In the genomic region with DNA sequence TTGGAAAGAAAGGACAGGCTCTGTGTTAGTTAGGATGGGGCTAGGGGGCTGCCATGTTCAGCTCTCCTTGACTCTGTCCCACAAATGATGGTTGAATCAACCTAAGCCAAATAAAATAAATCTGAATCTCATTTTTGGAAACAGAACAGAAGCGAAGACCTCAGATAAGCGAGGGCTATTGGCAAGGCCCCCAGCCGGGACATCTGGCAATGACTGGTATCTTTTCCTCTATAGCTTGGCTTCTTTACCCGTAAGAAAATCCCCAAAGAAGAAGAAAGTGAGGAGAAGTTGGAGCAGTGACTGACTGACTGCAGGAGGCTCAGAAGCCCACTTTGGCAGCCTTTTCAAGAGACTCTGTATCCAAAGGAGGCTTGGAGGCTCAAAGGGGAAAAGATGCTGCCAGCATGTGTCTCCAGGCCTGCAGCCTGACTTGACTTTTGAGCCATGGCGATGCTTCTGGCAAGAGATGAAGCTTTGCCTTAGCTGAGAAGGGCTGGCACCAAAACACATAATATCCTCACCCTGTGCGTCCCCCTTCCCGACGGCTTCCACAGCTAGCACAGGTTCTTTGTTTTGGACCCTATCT, we compare ENCODE assay signal across 10 mouse cellular contexts. TPM values are rescaled to one million over a fixed set of nuclear protein-coding genes. Genes with fewer than 3 reads are reported as not detected.
DNase-seq lines count a peak whose midpoint lies in the region; ATAC-seq and TF ChIP-seq lines count a peak whose summit lies in the region.
"Had no signal": no experiment of that assay in that cellular context is flagged by ENCODE, and none has a peak within 500 bp of the region (broad histone marks: within the 10 kb centered on the region; RNA-seq: fewer than 3 reads in every experiment).

No protein-coding gene starts in this region.

- H3K27ac ChIP-seq in heart, embryonic 16.5 days (ENCODE audit: low read length): no peak overlapping the region
- peak overlapping the region; percentile 79 for H3K27ac ChIP-seq in forebrain, postnatal 0 days (ENCODE audit: low read depth, low read length)
- peak overlapping the region; percentile 59 for H3K27ac ChIP-seq in midbrain, postnatal 0 days (ENCODE audit: low read depth, low read length)

- 49% methylated on average over 8 of the region's 8 CpGs for WGBS in heart, embryonic 16.5 days
- WGBS in forebrain, postnatal 0 days: 36% methylated on average over 8 of the region's 8 CpGs
- WGBS in midbrain, postnatal 0 days: 43% methylated on average over 8 of the region's 8 CpGs

- no peaks in the 10 kb centered on the region for H3K36me3 ChIP-seq in heart, embryonic 16.5 days (ENCODE audit: control insufficient read depth, insufficient read depth)
- H3K36me3 ChIP-seq in forebrain, postnatal 0 days (ENCODE audit: insufficient read depth): no peaks in the 10 kb centered on the region
- H3K36me3 ChIP-seq in midbrain, postnatal 0 days (ENCODE audit: insufficient read depth, low read length): no peaks in the 10 kb centered on the region; the same call in 1 of the 2 replicates

- no peak overlapping the region; the same call in 1 of the 2 replicates for H3K4me3 ChIP-seq in heart, embryonic 16.5 days (ENCODE audit: low read length)
- H3K4me3 ChIP-seq in forebrain, postnatal 0 days (ENCODE audit: low read depth, low read length): peak overlapping the region; percentile 43
- peak overlapping the region; percentile 27; the same call in 1 of the 2 replicates for H3K4me3 ChIP-seq in midbrain, postnatal 0 days (ENCODE audit: low read depth, low read length)

- TF ChIP-seq CTCF in forebrain, postnatal 0 days (IDR thresholded peaks at IDR 0.05; ENCODE audit: low read depth): no peak
- no peak for TF ChIP-seq CTCF in midbrain, postnatal 0 days (IDR thresholded peaks at IDR 0.05)

- H3K4me2 ChIP-seq in heart, embryonic 16.5 days (ENCODE audit: low read depth, low read length): peak overlapping the region; percentile 75
- peak overlapping the region; percentile 64 for H3K4me2 ChIP-seq in forebrain, postnatal 0 days (ENCODE audit: low read depth)
- peak overlapping the region; percentile 53 for H3K4me2 ChIP-seq in midbrain, postnatal 0 days (ENCODE audit: low read depth, low read length, poor library complexity, severe bottlenecking)

- DNase-seq in heart, postnatal 14 days: no peak
- DNase-seq in cerebellum, postnatal 14 days: peak; percentile 43 to 53
- DNase-seq in forebrain, postnatal 0 days: peak; percentile 63
- DNase-seq in midbrain, postnatal 0 days (ENCODE audit: low spot score): peak; percentile 32
- no peak for DNase-seq in thymus, postnatal 4 days
- DNase-seq in spleen, postnatal 10 days (ENCODE audit: low spot score in 2 of 2): no peak

- no peaks in the 10 kb centered on the region for H3K9me3 ChIP-seq in heart, embryonic 16.5 days (replicated peaks; ENCODE audit: control insufficient read depth, low read length)
- H3K9me3 ChIP-seq in forebrain, postnatal 0 days (ENCODE audit: low read length): no peaks in the 10 kb centered on the region
- no peaks in the 10 kb centered on the region for H3K9me3 ChIP-seq in midbrain, postnatal 0 days (ENCODE audit: low read length)
- H3K9me3 ChIP-seq: megakaryocyte, embryonic 14.5 days had no signal

- H3K27me3 ChIP-seq in heart, embryonic 16.5 days (ENCODE audit: control insufficient read depth, insufficient read depth, low read length): no peaks in the 10 kb centered on the region
- H3K27me3 ChIP-seq in forebrain, postnatal 0 days (ENCODE audit: insufficient read depth, low read length): no peaks in the 10 kb centered on the region
- H3K27me3 ChIP-seq in midbrain, postnatal 0 days (ENCODE audit: insufficient read depth, low read length): no peaks in the 10 kb centered on the region
- H3K27me3 ChIP-seq: Patski had no signal

- ATAC-seq in heart, embryonic 16.5 days (replicated peaks; ENCODE audit: extremely low read depth, insufficient read depth, low FRiP score): 0 out of 2 replicates have a peak, but pooled peaks have one; percentile 10
- ATAC-seq in forebrain, postnatal 0 days: peak; percentile 34
- no peak for ATAC-seq in midbrain, postnatal 0 days (ENCODE audit: low FRiP score)
- no peak for ATAC-seq in monocyte, adult 5-6 weeks (replicated peaks; ENCODE audit: insufficient number of reproducible peaks, low FRiP score, low TSS enrichment, poor library complexity, severe bottlenecking)

- intact Hi-C loops in heart, postnatal 14 days (cut with DNase I): no loop called here

- H3K4me1 ChIP-seq in heart, embryonic 16.5 days (ENCODE audit: control insufficient read depth, insufficient read depth, low read length): peaks cover 9% of the 10 kb centered on the region
- peaks cover 5% of the 10 kb centered on the region; the same call in 1 of the 2 replicates for H3K4me1 ChIP-seq in forebrain, postnatal 0 days (ENCODE audit: insufficient read depth)
- peaks cover 5% of the 10 kb centered on the region; the same call in 1 of the 2 replicates for H3K4me1 ChIP-seq in midbrain, postnatal 0 days (ENCODE audit: insufficient read depth, low read length)

- H3K9ac ChIP-seq in heart, embryonic 16.5 days (ENCODE audit: low read length): no peak overlapping the region
- H3K9ac ChIP-seq in forebrain, postnatal 0 days: peak overlapping the region; percentile 55; the same call in 1 of the 2 replicates
- H3K9ac ChIP-seq in midbrain, postnatal 0 days (replicated peaks; ENCODE audit: low read length, poor library complexity, severe bottlenecking): peak overlapping the region; percentile 0; the same call in 1 of the 2 replicates

RNA-seq across cellular contexts. Expression of a gene that starts 7.1 kb away (rescaled TPM):
- polyA plus RNA-seq in heart, embryonic 16.5 days (2015; fragmentation: Nextera tagmentation; extraction: Ambion mirVana): 0.45 and 0.60 TPM in 2 replicates
- total RNA-seq in heart, postnatal 14 days (2021): under 1 TPM; 0.84 to 0.93 TPM
- total RNA-seq in forebrain, postnatal 0 days (2014; rRNA removed): 4.6 and 7.1 TPM in 2 replicates
- 2.9 and 4.7 TPM in 2 replicates for polyA plus RNA-seq in forebrain, postnatal 0 days (2015; fragmentation: Nextera tagmentation; extraction: Ambion mirVana)
- 4.9 and 8.5 TPM in 2 replicates for total RNA-seq in midbrain, postnatal 0 days (2014; rRNA removed)
- 3.7 and 4.3 TPM in 2 replicates for polyA plus RNA-seq in midbrain, postnatal 0 days (2015; fragmentation: Nextera tagmentation; extraction: Ambion mirVana)
- 0.21 to 0.68 TPM (median 0.38 TPM) in 3 replicates for total RNA-seq in monocyte, adult 5-6 weeks (2017)

RNA-seq across cellular contexts. Expression of a gene that starts 17.4 kb away (rescaled TPM):
- polyA plus RNA-seq in heart, embryonic 16.5 days (2015; fragmentation: Nextera tagmentation; extraction: Ambion mirVana): 0.83 and 1.1 TPM in 2 replicates
- 1 to 10 TPM in 1 of 2 experiments, under 1 TPM in 1; 0.85 to 1.2 TPM for total RNA-seq in heart, postnatal 14 days (2021)
- 2.2 and 2.8 TPM in 2 replicates for total RNA-seq in forebrain, postnatal 0 days (2014; rRNA removed)
- 0.25 and 0.57 TPM in 2 replicates for polyA plus RNA-seq in forebrain, postnatal 0 days (2015; fragmentation: Nextera tagmentation; extraction: Ambion mirVana)
- total RNA-seq in midbrain, postnatal 0 days (2014; rRNA removed): 3.0 and 3.3 TPM in 2 replicates
- polyA plus RNA-seq in midbrain, postnatal 0 days (2015; fragmentation: Nextera tagmentation; extraction: Ambion mirVana): 0.83 and 1.0 TPM in 2 replicates
- 0.21 to 1.2 TPM (median 0.38 TPM) in 3 replicates for total RNA-seq in monocyte, adult 5-6 weeks (2017)

RNA-seq across cellular contexts. Expression of a gene that starts 27.6 kb away (rescaled TPM):
- polyA plus RNA-seq in heart, embryonic 16.5 days (2015; fragmentation: Nextera tagmentation; extraction: Ambion mirVana): 0.14 and 0.19 TPM in 2 replicates
- under 1 TPM in 1 of 2 experiments, not detected in 1; 0.17 TPM for total RNA-seq in heart, postnatal 14 days (2021)
- total RNA-seq in forebrain, postnatal 0 days (2014; rRNA removed): 0.31 and 0.38 TPM in 2 replicates
- polyA plus RNA-seq in forebrain, postnatal 0 days (2015; fragmentation: Nextera tagmentation; extraction: Ambion mirVana): 0.07 TPM in 1 of 2 replicates, not detected in the other
- total RNA-seq in midbrain, postnatal 0 days (2014; rRNA removed): 0.44 and 1.4 TPM in 2 replicates
- 0.05 and 0.06 TPM in 2 replicates for polyA plus RNA-seq in midbrain, postnatal 0 days (2015; fragmentation: Nextera tagmentation; extraction: Ambion mirVana)
- total RNA-seq in monocyte, adult 5-6 weeks (2017): 0.19 TPM in 1 of 3 replicates, not detected in the others

RNA-seq across cellular contexts. Expression of a gene that starts 27.6 kb away (rescaled TPM):
- 44.2 and 44.7 TPM in 2 replicates for polyA plus RNA-seq in heart, embryonic 16.5 days (2015; fragmentation: Nextera tagmentation; extraction: Ambion mirVana)
- 10 to 100 TPM; 30.5 to 30.7 TPM for total RNA-seq in heart, postnatal 14 days (2021)
- 39.0 and 42.5 TPM in 2 replicates for total RNA-seq in forebrain, postnatal 0 days (2014; rRNA removed)
- polyA plus RNA-seq in forebrain, postnatal 0 days (2015; fragmentation: Nextera tagmentation; extraction: Ambion mirVana): 72.2 and 73.6 TPM in 2 replicates
- 39.8 and 52.3 TPM in 2 replicates for total RNA-seq in midbrain, postnatal 0 days (2014; rRNA removed)
- polyA plus RNA-seq in midbrain, postnatal 0 days (2015; fragmentation: Nextera tagmentation; extraction: Ambion mirVana): 75.9 and 80.4 TPM in 2 replicates
- total RNA-seq in monocyte, adult 5-6 weeks (2017): 11.2 to 27.1 TPM (median 22.5 TPM) in 3 replicates

RNA-seq across cellular contexts. Expression of a gene that starts 33.1 kb away (rescaled TPM):
- polyA plus RNA-seq in heart, embryonic 16.5 days (2015; fragmentation: Nextera tagmentation; extraction: Ambion mirVana): 83.8 and 86.4 TPM in 2 replicates
- 10 to 100 TPM; 37.9 to 40.5 TPM for total RNA-seq in heart, postnatal 14 days (2021)
- 29.2 and 38.5 TPM in 2 replicates for total RNA-seq in forebrain, postnatal 0 days (2014; rRNA removed)
- polyA plus RNA-seq in forebrain, postnatal 0 days (2015; fragmentation: Nextera tagmentation; extraction: Ambion mirVana): 110 and 120 TPM in 2 replicates
- 23.8 and 25.0 TPM in 2 replicates for total RNA-seq in midbrain, postnatal 0 days (2014; rRNA removed)
- polyA plus RNA-seq in midbrain, postnatal 0 days (2015; fragmentation: Nextera tagmentation; extraction: Ambion mirVana): 115 and 118 TPM in 2 replicates
- total RNA-seq in monocyte, adult 5-6 weeks (2017): 41.2 to 53.1 TPM (median 49.7 TPM) in 3 replicates

Comparison
In these comparisons a context has a peak if more than half of its experiments do, and no peak if none do; other contexts are left out.
1. ATAC-seq: peak in heart, embryonic 16.5 days (single experiment) and forebrain, postnatal 0 days (single experiment); none in midbrain, postnatal 0 days (single experiment) and monocyte, adult 5-6 weeks (single experiment).
2. DNase-seq: peak in cerebellum, postnatal 14 days (2 of 2), forebrain, postnatal 0 days (single experiment) and midbrain, postnatal 0 days (single experiment); none in heart, postnatal 14 days (0 of 2), thymus, postnatal 4 days (single experiment) and spleen, postnatal 10 days (0 of 2).
3. Peak in every context shown above with its lines, with median percentiles within 50 percentile points of each other: H3K4me2 ChIP-seq.